8 mouse cellular contexts compared by ENCODE assay signal in genomic region chr7:58399651-58400050, GRCm38 (mm10).
DNase-seq lines count a peak whose midpoint lies in the region; ATAC-seq and TF ChIP-seq lines count a peak whose summit lies in the region.

No protein-coding gene starts in this region.

- no peaks in the 10 kb centered on the region for H3K9me3 ChIP-seq in limb, embryonic 13.5 days
- H3K9me3 ChIP-seq in neural tube, embryonic 14.5 days (ENCODE audit: control insufficient read depth, low read length) = no peaks in the 10 kb centered on the region

- H3K4me2 ChIP-seq in limb, embryonic 13.5 days (replicated peaks) = peak overlapping the region; percentile 67
- H3K4me2 ChIP-seq in neural tube, embryonic 14.5 days (ENCODE audit: low read depth, low read length) = peak overlapping the region; percentile 57

- H3K27ac ChIP-seq in spleen, adult 2 months (ENCODE audit: insufficient read depth, low read length) = no peak overlapping the region
- peak overlapping the region; percentile 53; the same call in 1 of the 2 replicates for H3K27ac ChIP-seq in limb, embryonic 13.5 days
- H3K27ac ChIP-seq in neural tube, embryonic 14.5 days (ENCODE audit: low read depth, low read length) = peak overlapping the region; percentile 28; the same call in 1 of the 2 replicates

- no peak for ATAC-seq in limb, embryonic 13.5 days (ENCODE audit: low FRiP score, low read depth)
- peak; percentile 6; the same call in 1 of the 2 replicates for ATAC-seq in neural tube, embryonic 14.5 days (ENCODE audit: low read depth)

- no peaks in the 10 kb centered on the region for H3K27me3 ChIP-seq in spleen, adult 2 months (ENCODE audit: control insufficient read depth, insufficient read depth, low read length)
- H3K27me3 ChIP-seq in limb, embryonic 13.5 days = no peaks in the 10 kb centered on the region
- H3K27me3 ChIP-seq in neural tube, embryonic 14.5 days (ENCODE audit: control insufficient read depth, insufficient read depth, low read length) = no peaks in the 10 kb centered on the region

- WGBS in spleen, adult 2 months = 41% methylated on average over 5 of the region's 5 CpGs
- 37% methylated on average over 5 of the region's 5 CpGs for WGBS in limb, embryonic 13.5 days
- WGBS in neural tube, embryonic 14.5 days = 47% methylated on average over 5 of the region's 5 CpGs

- DNase-seq in cerebellum, adult 9-11 months = peak; percentile 7
- no peak for DNase-seq in cerebellum, adult 11-12 months
- DNase-seq in spleen, adult 2 months (ENCODE audit: low read depth in 1 of 2, low spot score in 2 of 2) = no peak
- no peak for DNase-seq in spleen, postnatal 4 days (ENCODE audit: low spot score in 2 of 2)
- DNase-seq in frontal cortex, postnatal 14 days (ENCODE audit: low spot score in 2 of 2) = no peak
- DNase-seq in urinary bladder, postnatal 4 days (ENCODE audit: low spot score in 2 of 2) = no peak

- TF ChIP-seq CTCF in spleen, adult 2 months (IDR thresholded peaks at IDR 0.05; ENCODE audit: extremely low read depth, insufficient read depth, insufficient read length, insufficient replicate concordance) = no peak

- H3K36me3 ChIP-seq in spleen, adult 2 months (ENCODE audit: control insufficient read depth, insufficient read depth, low read length) = no peaks in the 10 kb centered on the region
- H3K36me3 ChIP-seq in limb, embryonic 13.5 days = no peaks in the 10 kb centered on the region
- no peaks in the 10 kb centered on the region for H3K36me3 ChIP-seq in neural tube, embryonic 14.5 days (ENCODE audit: control insufficient read depth, insufficient read depth, low read length)

- no peak for TF ChIP-seq POLR2A in spleen, adult 2 months (IDR thresholded peaks at IDR 0.05; ENCODE audit: low read depth, low read length)

- H3K4me3 ChIP-seq in spleen, adult 2 months (ENCODE audit: extremely low read depth, insufficient read depth, insufficient read length) = peak overlapping the region; percentile 29
- H3K4me3 ChIP-seq in limb, embryonic 13.5 days = peak overlapping the region; percentile 56
- peak overlapping the region; percentile 46 for H3K4me3 ChIP-seq in neural tube, embryonic 14.5 days (ENCODE audit: low read depth, low read length)

- H3K9ac ChIP-seq in limb, embryonic 13.5 days = peak overlapping the region; percentile 59
- H3K9ac ChIP-seq in neural tube, embryonic 14.5 days (replicated peaks; ENCODE audit: low read depth, low read length) = peak overlapping the region; percentile 37; the same call in 1 of the 2 replicates

- H3K4me1 ChIP-seq in spleen, adult 2 months (ENCODE audit: control insufficient read depth, insufficient read depth, insufficient read length) = peaks cover 10% of the 10 kb centered on the region; the same call in 1 of the 2 replicates
- H3K4me1 ChIP-seq in limb, embryonic 13.5 days = peaks cover 12% of the 10 kb centered on the region; the same call in 1 of the 2 replicates
- H3K4me1 ChIP-seq in neural tube, embryonic 14.5 days (ENCODE audit: control insufficient read depth, insufficient read depth, low read length) = 0 out of 2 replicates have a peak, but pooled peaks cover 3% of the 10 kb centered on the region
